Mouse (Mus musculus): ENCODE measurements around the gene Tex33. TPM values are rescaled to one million over a fixed set of nuclear protein-coding genes. Genes with fewer than 3 reads are reported as not detected.
"Not testable (repeated sequence)": the region's sequence is repeated elsewhere in the genome, so short reads cannot be mapped to it uniquely, and the experiment has no call there.

The Tex33 gene
- polyA plus RNA-seq, 1 experiment from 2014 or later, result not detected

GRCm38 (mm10) chr15:78366875-78367274 lies 28.8 kb downstream of the Tex33 start:
- Histone ChIP-seq H3K27ac (replicated peaks) (no peak overlapping the region), H3K4me2 (no peak overlapping the region), H3K9me3 (0 out of 2 replicates have a peak, but pooled peaks cover 5% of the 10 kb centered on the region), H3K4me1 (replicated peaks) (no peaks in the 10 kb centered on the region), H3K9ac (no peak overlapping the region), H3K27me3 (peaks cover 5% of the 10 kb centered on the region), H3K4me3 (no peak overlapping the region), H3K36me3 (no peaks in the 10 kb centered on the region)
- 82% methylated on average over 8 of the region's 8 CpGs for whole genome bisulfite sequencing
- no peak for ATAC-seq (ENCODE audit: low FRiP score, low read depth)

- no peak overlapping the region for H3K4me2 ChIP-seq
- no peaks in the 10 kb centered on the region for H3K4me1 ChIP-seq (replicated peaks)
- ATAC-seq (ENCODE audit: low FRiP score, low read depth), result no peak
- 74% methylated on average over 2 of the region's 2 CpGs for WGBS
- peaks cover 5% of the 10 kb centered on the region for H3K27me3 ChIP-seq
- H3K9ac ChIP-seq, result no peak overlapping the region
- no peak overlapping the region for H3K4me3 ChIP-seq
- no peaks in the 10 kb centered on the region for H3K36me3 ChIP-seq
- H3K27ac ChIP-seq (replicated peaks), result no peak overlapping the region
- H3K9me3 ChIP-seq, result 0 out of 2 replicates have a peak, but pooled peaks cover 5% of the 10 kb centered on the region
These were observed 29.8 kb downstream of the Tex33 start for GRCm38 (mm10) chr15:78365916-78366315.

GRCm38 (mm10) chr15:78355548-78355947 lies 40.2 kb downstream of the Tex33 start:
- Histone ChIP-seq H3K4me3 (no peak overlapping the region), H3K27me3 (no peaks in the 10 kb centered on the region), H3K4me2 (no peak overlapping the region), H3K27ac (replicated peaks) (no peak overlapping the region), H3K9ac (no peak overlapping the region), H3K9me3 (no peaks in the 10 kb centered on the region), H3K4me1 (replicated peaks) (no peaks in the 10 kb centered on the region), H3K36me3 (no peaks in the 10 kb centered on the region)
- ATAC-seq (ENCODE audit: low FRiP score, low read depth), result no peak
- 87% methylated on average over 5 of the region's 5 CpGs for WGBS

GRCm38 (mm10) chr15:78354958-78355357 lies 40.8 kb downstream of the Tex33 start:
- H3K9me3 ChIP-seq, result no peaks in the 10 kb centered on the region
- no peak overlapping the region for H3K27ac ChIP-seq (replicated peaks)
- no peaks in the 10 kb centered on the region for H3K36me3 ChIP-seq

GRCm38 (mm10) chr15:78351586-78352165 lies 44.0 kb downstream of the Tex33 start:
- no peak overlapping the region for H3K27ac ChIP-seq (replicated peaks)

More at GRCm38 (mm10) chr15:78354958-78355357, 40.8 kb downstream of the Tex33 start:
- no peak overlapping the region for H3K4me2 ChIP-seq
- H3K4me3 ChIP-seq, result no peak overlapping the region
- H3K27me3 ChIP-seq, result no peaks in the 10 kb centered on the region
- no peak for ATAC-seq (ENCODE audit: low FRiP score, low read depth)
- WGBS, result 3% methylated on average over 1 of the region's 1 CpGs
- H3K4me1 ChIP-seq (replicated peaks), result no peaks in the 10 kb centered on the region
- no peak overlapping the region for H3K9ac ChIP-seq

GRCm38 (mm10) chr15:78344567-78344966 lies 51.1 kb downstream of the Tex33 start:
- no peak for ATAC-seq (ENCODE audit: low FRiP score, low read depth)
- no peak overlapping the region for H3K4me3 ChIP-seq
- no peaks in the 10 kb centered on the region for H3K27me3 ChIP-seq
- 98% methylated on average over 3 of the region's 3 CpGs for WGBS
- no peak overlapping the region for H3K9ac ChIP-seq
- H3K4me2 ChIP-seq, result no peak overlapping the region
- H3K4me1 ChIP-seq (replicated peaks), result no peaks in the 10 kb centered on the region
- no peak overlapping the region for H3K27ac ChIP-seq (replicated peaks)
- H3K36me3 ChIP-seq, result no peaks in the 10 kb centered on the region
- no peaks in the 10 kb centered on the region for H3K9me3 ChIP-seq

More at GRCm38 (mm10) chr15:78351586-78352165, 44.0 kb downstream of the Tex33 start:
- H3K9me3 ChIP-seq, result no peaks in the 10 kb centered on the region
- no peak for ATAC-seq (ENCODE audit: low FRiP score, low read depth)
- H3K4me3 ChIP-seq, result no peak overlapping the region
- no peaks in the 10 kb centered on the region for H3K36me3 ChIP-seq
- H3K9ac ChIP-seq, result no peak overlapping the region
- H3K27me3 ChIP-seq, result no peaks in the 10 kb centered on the region
- WGBS, result 65% methylated on average over 3 of the region's 3 CpGs
- no peak overlapping the region for H3K4me2 ChIP-seq
- no peaks in the 10 kb centered on the region for H3K4me1 ChIP-seq (replicated peaks)

GRCm38 (mm10) chr15:78343683-78344082 lies 52.0 kb downstream of the Tex33 start:
- no peak overlapping the region for H3K27ac ChIP-seq (replicated peaks)
- no peaks in the 10 kb centered on the region for H3K4me1 ChIP-seq (replicated peaks)
- H3K27me3 ChIP-seq, result no peaks in the 10 kb centered on the region
- no peaks in the 10 kb centered on the region for H3K36me3 ChIP-seq
- H3K9me3 ChIP-seq, result no peaks in the 10 kb centered on the region
- no peak overlapping the region for H3K9ac ChIP-seq
- H3K4me3 ChIP-seq, result no peak overlapping the region
- H3K4me2 ChIP-seq, result no peak overlapping the region
- ATAC-seq (ENCODE audit: low FRiP score, low read depth), result no peak
- WGBS, result 18% methylated on average over 1 of the region's 1 CpGs

- ATAC-seq (ENCODE audit: low FRiP score, low read depth); H3K9ac ChIP-seq; H3K27ac ChIP-seq (replicated peaks); H3K27me3 ChIP-seq; H3K4me3 ChIP-seq; H3K4me2 ChIP-seq; H3K9me3 ChIP-seq; H3K36me3 ChIP-seq; H3K4me1 ChIP-seq (replicated peaks): not testable (repeated sequence)
- 66% methylated on average over 7 of the region's 7 CpGs for WGBS
These were observed 54.8 kb downstream of the Tex33 start for GRCm38 (mm10) chr15:78340919-78341318.

- H3K27ac ChIP-seq (replicated peaks); H3K9ac ChIP-seq; H3K36me3 ChIP-seq; H3K27me3 ChIP-seq; H3K9me3 ChIP-seq; ATAC-seq (ENCODE audit: low FRiP score, low read depth); H3K4me3 ChIP-seq; H3K4me1 ChIP-seq (replicated peaks); H3K4me2 ChIP-seq: not testable (repeated sequence)
- WGBS, result 35% methylated on average over 7 of the region's 7 CpGs
These were observed 55.9 kb downstream of the Tex33 start for GRCm38 (mm10) chr15:78339627-78340423.

- no peaks in the 10 kb centered on the region for H3K27me3 ChIP-seq
- 85% methylated on average over 3 of the region's 3 CpGs for WGBS
These were observed 61.3 kb downstream of the Tex33 start for GRCm38 (mm10) chr15:78334380-78334779.

GRCm38 (mm10) chr15:78332981-78333380 lies 62.7 kb downstream of the Tex33 start:
- no peaks in the 10 kb centered on the region for H3K4me1 ChIP-seq (replicated peaks)
- H3K9me3 ChIP-seq, result no peaks in the 10 kb centered on the region
- H3K9ac ChIP-seq, result no peak overlapping the region
- no peak overlapping the region for H3K4me2 ChIP-seq
- no peak overlapping the region for H3K4me3 ChIP-seq
- no peaks in the 10 kb centered on the region for H3K27me3 ChIP-seq
- H3K27ac ChIP-seq (replicated peaks), result no peak overlapping the region
- H3K36me3 ChIP-seq, result no peaks in the 10 kb centered on the region
- ATAC-seq (ENCODE audit: low FRiP score, low read depth), result no peak
- 85% methylated on average over 6 of the region's 6 CpGs for WGBS

More at GRCm38 (mm10) chr15:78334380-78334779, 61.3 kb downstream of the Tex33 start:
- no peak overlapping the region for H3K27ac ChIP-seq (replicated peaks)
- H3K4me1 ChIP-seq (replicated peaks), result no peaks in the 10 kb centered on the region
- no peaks in the 10 kb centered on the region for H3K9me3 ChIP-seq
- no peak for ATAC-seq (ENCODE audit: low FRiP score, low read depth)
- H3K9ac ChIP-seq, result no peak overlapping the region
- H3K4me3 ChIP-seq, result no peak overlapping the region
- H3K4me2 ChIP-seq, result no peak overlapping the region
- H3K36me3 ChIP-seq, result no peaks in the 10 kb centered on the region

- Histone ChIP-seq H3K9ac (no peak overlapping the region), H3K4me3 (no peak overlapping the region), H3K4me1 (replicated peaks) (no peaks in the 10 kb centered on the region), H3K4me2 (no peak overlapping the region), H3K9me3 (no peaks in the 10 kb centered on the region), H3K36me3 (no peaks in the 10 kb centered on the region), H3K27ac (replicated peaks) (no peak overlapping the region), H3K27me3 (no peaks in the 10 kb centered on the region)
- WGBS, result 83% methylated on average over 5 of the region's 5 CpGs
- ATAC-seq (ENCODE audit: low FRiP score, low read depth), result no peak
These were observed 64.0 kb downstream of the Tex33 start for GRCm38 (mm10) chr15:78331523-78332340.
